Mouse (Mus musculus) neural tube, embryonic 15.5 days (tissue): ENCODE measurements around the gene Lgi1. TPM values are rescaled to one million over a fixed set of nuclear protein-coding genes. Genes with fewer than 3 reads are reported as not detected.

ENCODE experiments used
- ATAC-seq: fragments of 200-750 bp; cut with Nextera tagmentation; 2 replicates; pipeline ENCODE4 v1.8.0; 2017; ENCODE audit warnings: mild to moderate bottlenecking, moderate TSS enrichment, moderate library complexity; ENCODE audit not compliant: low FRiP score
- H3K27ac ChIP-seq: fragments of 300-500 bp; sonication (generic); replicated peaks from 2 replicates; pipeline ENCODE4 v1.5.1; 2015; ENCODE audit warnings: mild to moderate bottlenecking, inconsistent platforms
- H3K27me3 ChIP-seq: fragments of 300-500 bp; sonication (generic); replicated peaks from 2 replicates; pipeline ENCODE4 v1.6.1; 2015; ENCODE audit warnings: inconsistent platforms
- H3K36me3 ChIP-seq: fragments of 300-500 bp; sonication (generic); 2 replicates; pipeline ENCODE4 v1.6.1; 2015; ENCODE audit warnings: inconsistent platforms
- H3K4me1 ChIP-seq: fragments of 300-500 bp; sonication (generic); 2 replicates; pipeline ENCODE4 v1.6.1; 2015; ENCODE audit warnings: inconsistent platforms
- H3K4me2 ChIP-seq: fragments of 300-500 bp; sonication (generic); 2 replicates; pipeline ENCODE4 v1.6.1; 2015; ENCODE audit warnings: inconsistent platforms, mild to moderate bottlenecking, moderate library complexity
- H3K4me3 ChIP-seq: fragments of 300-500 bp; sonication (generic); replicated peaks from 2 replicates; pipeline ENCODE4 v1.5.1; 2015; ENCODE audit warnings: mild to moderate bottlenecking, inconsistent platforms
- H3K9ac ChIP-seq: fragments of 300-500 bp; sonication (generic); replicated peaks from 2 replicates; pipeline ENCODE4 v1.6.1; 2015; ENCODE audit warnings: mild to moderate bottlenecking, inconsistent platforms
- H3K9me3 ChIP-seq: fragments of 300-500 bp; sonication (generic); replicated peaks from 2 replicates; pipeline ENCODE4 v1.6.1; 2016; ENCODE audit warnings: inconsistent platforms
- WGBS: fragments of 180-500 bp; shearing (Covaris S2); methylation state at CpG from one replicate; pipeline ENCODE4 v1.1.7; 2015; ENCODE audit warnings: mixed read lengths; 5-methylcytosine and 5-hydroxymethylcytosine counted together
- polyA plus RNA-seq: library from polyadenylated mRNA; unstranded; fragments of >200 nt; fragmentation: Nextera tagmentation; extraction: Ambion mirVana; gene quantifications from 2 replicates; pipeline ENCODE4 v1.2.1, GENCODE M21; 2015

Lgi1 gene
- polyA plus RNA-seq, 1 experiment from 2014 or later, result 24.7 TPM

GRCm38 (mm10) chr19:38354279-38354678, 89.9 kb downstream of the Lgi1 start:
- Histone ChIP-seq H3K36me3 (no peaks in the 10 kb centered on the region), H3K4me2 (no peak overlapping the region), H3K27ac (no peak overlapping the region), H3K4me3 (no peak overlapping the region), H3K4me1 (no peaks in the 10 kb centered on the region), H3K27me3 (no peaks in the 10 kb centered on the region), H3K9me3 (no peaks in the 10 kb centered on the region), H3K9ac (no peak overlapping the region)
- 89% methylated on average over 1 of the region's 1 CpGs for whole genome bisulfite sequencing
- no peak for ATAC-seq

GRCm38 (mm10) chr19:38354819-38355360, 90.6 kb downstream of the Lgi1 start:
- Histone ChIP-seq H3K9ac (no peak overlapping the region), H3K4me1 (no peaks in the 10 kb centered on the region), H3K27me3 (no peaks in the 10 kb centered on the region), H3K4me3 (no peak overlapping the region), H3K4me2 (no peak overlapping the region), H3K27ac (no peak overlapping the region), H3K36me3 (no peaks in the 10 kb centered on the region), H3K9me3 (no peaks in the 10 kb centered on the region)
- 74% methylated on average over 10 of the region's 10 CpGs for WGBS
- ATAC-seq, result no peak

- Histone ChIP-seq H3K4me3 (no peak overlapping the region), H3K4me1 (no peaks in the 10 kb centered on the region), H3K36me3 (no peaks in the 10 kb centered on the region), H3K9me3 (no peaks in the 10 kb centered on the region), H3K4me2 (no peak overlapping the region), H3K9ac (no peak overlapping the region), H3K27me3 (no peaks in the 10 kb centered on the region), H3K27ac (no peak overlapping the region)
- WGBS, result 78% methylated on average over 8 of the region's 8 CpGs
- no peak for ATAC-seq
Measured at GRCm38 (mm10) chr19:38356211-38356828, 92.0 kb downstream of the Lgi1 start.

- H3K9me3 ChIP-seq, result no peaks in the 10 kb centered on the region
- no peak overlapping the region for H3K4me2 ChIP-seq
- no peaks in the 10 kb centered on the region for H3K27me3 ChIP-seq
- H3K9ac ChIP-seq, result no peak overlapping the region
- no peaks in the 10 kb centered on the region for H3K4me1 ChIP-seq
- H3K4me3 ChIP-seq, result no peak overlapping the region
- WGBS, result 49% methylated on average over 9 of the region's 9 CpGs
- no peaks in the 10 kb centered on the region for H3K36me3 ChIP-seq
- no peak; the same call in 1 of the 2 replicates for ATAC-seq
- no peak overlapping the region for H3K27ac ChIP-seq
Measured at GRCm38 (mm10) chr19:38357956-38358623, 93.8 kb downstream of the Lgi1 start.

GRCm38 (mm10) chr19:38359287-38359686, 95.0 kb downstream of the Lgi1 start:
- no peaks in the 10 kb centered on the region for H3K4me1 ChIP-seq
- no peaks in the 10 kb centered on the region for H3K9me3 ChIP-seq
- no peaks in the 10 kb centered on the region for H3K36me3 ChIP-seq
- WGBS, result 94% methylated on average over 1 of the region's 1 CpGs
- no peak overlapping the region for H3K4me2 ChIP-seq
- no peak overlapping the region for H3K27ac ChIP-seq
- no peak for ATAC-seq
- no peak overlapping the region for H3K4me3 ChIP-seq
- no peak overlapping the region for H3K9ac ChIP-seq
- H3K27me3 ChIP-seq, result no peaks in the 10 kb centered on the region

Other genes with a start within 250 kb of the Lgi1 start
- 2.0 and 3.6 TPM in 2 replicates for gene Myof, start 221.0 kb upstream of the Lgi1 start, polyA plus RNA-seq
- gene Cep55, start 209.5 kb upstream of the Lgi1 start, polyA plus RNA-seq, result 3.6 and 9.9 TPM in 2 replicates
- 0.18 and 1.9 TPM in 2 replicates for gene Ffar4, start 167.5 kb upstream of the Lgi1 start, polyA plus RNA-seq
- gene Rbp4, start 139.3 kb upstream of the Lgi1 start, polyA plus RNA-seq, result 6.3 and 12.3 TPM in 2 replicates
- gene Pde6c, start 131.8 kb upstream of the Lgi1 start, polyA plus RNA-seq, result not detected in 2 replicates
- gene Fra10ac1, start 40.4 kb upstream of the Lgi1 start, polyA plus RNA-seq, result 38.6 and 39.2 TPM in 2 replicates
- gene Slc35g1, start 131.4 kb downstream of the Lgi1 start, polyA plus RNA-seq, result 0.78 and 1.3 TPM in 2 replicates
- gene Plce1, start 216.6 kb downstream of the Lgi1 start, polyA plus RNA-seq, result 4.1 TPM in 2 replicates